Mouse (Mus musculus) stomach, embryonic 14.5 days (tissue): ENCODE measurements around the gene 2210011C24Rik. TPM values are rescaled to one million over a fixed set of nuclear protein-coding genes. Genes with fewer than 3 reads are reported as not detected.
"Not testable (repeated sequence)": the region's sequence is repeated elsewhere in the genome, so short reads cannot be mapped to it uniquely, and the experiment has no call there.

Experiments
- ATAC-seq: fragments of 200-750 bp; cut with Nextera tagmentation; 2 replicates; pipeline ENCODE4 v1.8.0; 2017; ENCODE audit warnings: low read depth, moderate TSS enrichment; ENCODE audit not compliant: insufficient number of reproducible peaks, insufficient read depth, low FRiP score
- H3K27ac ChIP-seq: fragments of 300-500 bp; sonication (generic); 2 replicates; pipeline ENCODE4 v1.5.1; 2014; ENCODE audit warnings: mild to moderate bottlenecking, low read length, moderate library complexity, mixed read lengths
- H3K27me3 ChIP-seq: fragments of 300-500 bp; sonication (generic); 2 replicates; pipeline ENCODE4 v1.6.1; 2014; ENCODE audit warnings: low read length, control low read depth, mixed read lengths; ENCODE audit not compliant: control insufficient read depth, insufficient read depth
- H3K36me3 ChIP-seq: fragments of 300-500 bp; sonication (generic); 2 replicates; pipeline ENCODE4 v1.6.1; 2014; ENCODE audit warnings: mild to moderate bottlenecking, control low read depth, low read length, moderate library complexity, mixed read lengths; ENCODE audit not compliant: control insufficient read depth, insufficient read depth
- H3K4me1 ChIP-seq: fragments of 300-500 bp; sonication (generic); 2 replicates; pipeline ENCODE4 v1.6.1; 2014; ENCODE audit warnings: low read length, control low read depth, mixed read lengths; ENCODE audit not compliant: control insufficient read depth, insufficient read depth
- H3K4me2 ChIP-seq: fragments of 300-500 bp; sonication (generic); replicated peaks from 2 replicates; pipeline ENCODE4 v1.6.1; 2014; ENCODE audit warnings: low read depth, low read length, control low read depth
- H3K4me3 ChIP-seq: fragments of 300-500 bp; sonication (generic); 2 replicates; pipeline ENCODE4 v1.5.1; 2014; ENCODE audit warnings: low read depth, low read length, control low read depth
- H3K9ac ChIP-seq: fragments of 300-500 bp; sonication (generic); replicated peaks from 2 replicates; pipeline ENCODE4 v1.6.1; 2014; ENCODE audit warnings: low read depth, mild to moderate bottlenecking, control low read depth, low read length, moderate library complexity, mixed read lengths
- H3K9me3 ChIP-seq: fragments of 300-500 bp; sonication (generic); 2 replicates; pipeline ENCODE4 v1.6.1; 2016; ENCODE audit warnings: low read depth, low read length, control low read depth; ENCODE audit not compliant: control insufficient read depth
- WGBS: fragments of 180-500 bp; shearing (Covaris S2); extraction: QIAGEN DNeasy Blood & Tissue Kit; methylation state at CpG from one replicate; pipeline ENCODE4 v1.1.7; 2014; 5-methylcytosine and 5-hydroxymethylcytosine counted together
- polyA plus RNA-seq: library from polyadenylated mRNA; unstranded; fragments of >200 nt; fragmentation: Nextera tagmentation; extraction: Ambion mirVana; gene quantifications from 2 replicates; pipeline ENCODE4 v1.2.1, GENCODE M21; 2014

2210011C24Rik gene
- polyA plus RNA-seq, 1 experiment from 2014 or later, result 1.1 TPM

- Histone ChIP-seq H3K36me3 (no peaks in the 10 kb centered on the region), H3K4me1 (peaks cover 13% of the 10 kb centered on the region), H3K4me2 (peak overlapping the region; percentile 92), H3K27me3 (peaks cover 28% of the 10 kb centered on the region), H3K9me3 (no peaks in the 10 kb centered on the region), H3K27ac (no peak overlapping the region), H3K9ac (no peak overlapping the region), H3K4me3 (peak overlapping the region; percentile 49)
- ATAC-seq, result no peak
- 13% methylated on average over 35 of the region's 35 CpGs for WGBS
Measured at GRCm38 (mm10) chr8:84012499-84013165, 661 bp upstream of the 2210011C24Rik start.

- Histone ChIP-seq H3K4me2 (peak overlapping the region; percentile 92), H3K4me3 (peak overlapping the region; percentile 49), H3K9me3 (no peaks in the 10 kb centered on the region), H3K4me1 (peaks cover 13% of the 10 kb centered on the region), H3K9ac (peak overlapping the region; percentile 18; the same call in 1 of the 2 replicates), H3K36me3 (no peaks in the 10 kb centered on the region), H3K27me3 (peaks cover 28% of the 10 kb centered on the region), H3K27ac (no peak overlapping the region)
- ATAC-seq, result peak; percentile 44
- 2% methylated on average over 83 of the region's 83 CpGs for WGBS
Measured at GRCm38 (mm10) chr8:84010625-84011611, 1.1 kb downstream of the 2210011C24Rik start.

- Histone ChIP-seq H3K27ac (no peak overlapping the region), H3K27me3 (peaks cover 28% of the 10 kb centered on the region), H3K9ac (no peak overlapping the region), H3K9me3 (no peaks in the 10 kb centered on the region), H3K4me2 (peak overlapping the region; percentile 92; the same call in 1 of the 2 replicates), H3K4me1 (peaks cover 16% of the 10 kb centered on the region), H3K36me3 (no peaks in the 10 kb centered on the region), H3K4me3 (no peak overlapping the region)
- peak; percentile 30; the same call in 1 of the 2 replicates for ATAC-seq
- under 1% methylated on average over 11 of the region's 11 CpGs for WGBS
Measured at GRCm38 (mm10) chr8:84009876-84010275, 2.1 kb downstream of the 2210011C24Rik start.

- Histone ChIP-seq H3K27me3 (peaks cover 26% of the 10 kb centered on the region), H3K9ac (no peak overlapping the region), H3K9me3 (no peaks in the 10 kb centered on the region), H3K4me3 (no peak overlapping the region), H3K4me1 (peaks cover 24% of the 10 kb centered on the region), H3K36me3 (no peaks in the 10 kb centered on the region), H3K27ac (no peak overlapping the region), H3K4me2 (no peak overlapping the region)
- ATAC-seq, result no peak
- 24% methylated on average over 7 of the region's 7 CpGs for WGBS
Measured at GRCm38 (mm10) chr8:84008362-84008761, 3.6 kb downstream of the 2210011C24Rik start.

GRCm38 (mm10) chr8:84005502-84005901 lies 6.5 kb downstream of the 2210011C24Rik start:
- not testable (repeated sequence) for H3K9me3 ChIP-seq, H3K4me3 ChIP-seq, H3K36me3 ChIP-seq, H3K27ac ChIP-seq, H3K27me3 ChIP-seq, H3K4me2 ChIP-seq, ATAC-seq, H3K9ac ChIP-seq
- peaks cover 11% of the 10 kb centered on the region; the same call in 1 of the 2 replicates for H3K4me1 ChIP-seq
- WGBS, result 92% methylated on average over 7 of the region's 7 CpGs

GRCm38 (mm10) chr8:84004533-84005201 lies 7.3 kb downstream of the 2210011C24Rik start:
- WGBS, result 2% methylated on average over 30 of the region's 30 CpGs
- Histone ChIP-seq H3K9me3 (no peaks in the 10 kb centered on the region), H3K27me3 (no peaks in the 10 kb centered on the region), H3K4me1 (peaks cover 11% of the 10 kb centered on the region; the same call in 1 of the 2 replicates), H3K27ac (peak overlapping the region; percentile 77), H3K4me3 (peak overlapping the region; percentile 52), H3K9ac (peak overlapping the region; percentile 53), H3K4me2 (peak overlapping the region; percentile 91), H3K36me3 (peaks cover 15% of the 10 kb centered on the region; the same call in 1 of the 2 replicates)
- ATAC-seq, result peak; percentile 78; the same call in 1 of the 2 replicates

GRCm38 (mm10) chr8:84003612-84004246 lies 8.2 kb downstream of the 2210011C24Rik start:
- peaks cover 20% of the 10 kb centered on the region; the same call in 1 of the 2 replicates for H3K36me3 ChIP-seq
- 71% methylated on average over 6 of the region's 6 CpGs for WGBS
- H3K4me2 ChIP-seq, result peak overlapping the region; percentile 91
- H3K27ac ChIP-seq, result no peak overlapping the region
- H3K4me3 ChIP-seq, result peak overlapping the region; percentile 52; the same call in 1 of the 2 replicates
- no peaks in the 10 kb centered on the region for H3K27me3 ChIP-seq
- peaks cover 20% of the 10 kb centered on the region for H3K4me1 ChIP-seq
- peak overlapping the region; percentile 53; the same call in 1 of the 2 replicates for H3K9ac ChIP-seq
- no peak for ATAC-seq
- no peaks in the 10 kb centered on the region for H3K9me3 ChIP-seq
